Mouse (Mus musculus): ENCODE results near the gene Nanos3.

GRCm38 (mm10) chr8:84213277-84213676 is 28.3 kb upstream of the Nanos3 start:
- no peak for TF ChIP-seq CTCF (IDR thresholded peaks at IDR 0.05; ENCODE audit: insufficient read depth, low read length)
- TF ChIP-seq POLR2A (IDR thresholded peaks at IDR 0.05; ENCODE audit: borderline replicate concordance, extremely low read depth, low read depth, low read length): no peak

All from lung, adult 2 months (tissue).